Mouse (Mus musculus): Measurements from ENCODE around the gene Tjp1.

- TF ChIP-seq POLR2A (IDR thresholded peaks at IDR 0.05; ENCODE audit: low read depth, low read length) (no peak), CTCF (IDR thresholded peaks at IDR 0.05; ENCODE audit: borderline replicate concordance, insufficient read depth, low read length) (no peak)
These were observed 245.6 kb downstream of the Tjp1 start for GRCm38 (mm10) chr7:65281960-65282359.

Data from embryonic fibroblast, embryonic 13.5 days (primary cell).